Mouse (Mus musculus) c-Kit-positive CD71-positive TER-119-negative erythroid progenitor cells, embryonic 14.5 days (primary cell): ENCODE data around the gene Chd1.
"Not testable (repeated sequence)": the region's sequence is repeated elsewhere in the genome, so short reads cannot be mapped to it uniquely, and the experiment has no call there.

Source experiments
- DNase-seq: peaks from one replicate; pipeline ENCODE4 v3.0.0-alpha.2; 2013; ENCODE audit warnings: low read depth

Chd1 gene

DNA sequence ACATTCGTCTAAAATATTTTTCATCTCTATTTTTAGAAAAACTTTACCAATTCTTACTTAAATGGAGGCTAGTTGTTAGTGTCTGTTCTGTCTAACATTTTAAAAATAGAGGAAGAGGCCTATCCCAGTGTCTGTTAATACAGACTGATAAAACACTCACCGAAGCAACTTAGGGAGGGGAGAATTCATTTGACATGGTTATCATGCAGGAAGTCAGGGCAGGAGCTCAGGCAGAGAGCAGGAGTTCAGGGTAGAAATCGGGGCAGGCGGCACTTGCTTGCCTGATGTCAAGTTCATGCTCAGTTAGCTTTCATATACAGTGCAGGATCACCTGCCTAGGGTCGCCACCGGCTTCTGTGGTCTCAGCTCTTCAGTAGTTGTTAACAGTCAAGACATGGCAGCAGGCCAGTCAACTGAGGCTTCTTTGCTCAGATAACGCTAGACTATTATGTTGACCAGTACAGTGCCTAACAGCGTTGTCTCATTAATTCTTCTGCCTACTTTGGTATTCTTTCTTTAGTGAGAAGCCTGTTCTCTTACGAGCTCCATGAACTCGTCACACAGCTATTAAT is 32.7 kb downstream of the Chd1 start:
- no peak for DNase-seq

DNA sequence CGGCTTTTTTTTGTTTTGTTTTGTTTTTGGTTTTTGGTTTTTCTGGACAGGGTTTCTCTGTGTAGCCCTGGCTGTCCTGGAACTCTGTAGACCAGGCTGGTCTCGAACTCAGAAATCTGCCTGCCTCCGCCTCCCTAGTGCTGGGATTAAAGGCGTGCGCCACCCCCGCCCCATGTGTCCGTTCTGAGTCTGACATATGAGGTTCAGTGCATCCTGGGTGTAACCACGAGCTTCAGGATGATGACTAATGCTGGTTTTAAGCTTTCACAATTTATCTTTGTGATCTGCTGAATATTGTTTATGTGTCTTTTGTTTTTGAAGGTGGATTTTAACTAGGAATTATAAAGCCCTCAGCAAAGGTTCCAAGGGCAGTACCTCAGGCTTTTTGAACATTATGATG is 37.1 kb downstream of the Chd1 start:
- DNase-seq: no peak

DNA sequence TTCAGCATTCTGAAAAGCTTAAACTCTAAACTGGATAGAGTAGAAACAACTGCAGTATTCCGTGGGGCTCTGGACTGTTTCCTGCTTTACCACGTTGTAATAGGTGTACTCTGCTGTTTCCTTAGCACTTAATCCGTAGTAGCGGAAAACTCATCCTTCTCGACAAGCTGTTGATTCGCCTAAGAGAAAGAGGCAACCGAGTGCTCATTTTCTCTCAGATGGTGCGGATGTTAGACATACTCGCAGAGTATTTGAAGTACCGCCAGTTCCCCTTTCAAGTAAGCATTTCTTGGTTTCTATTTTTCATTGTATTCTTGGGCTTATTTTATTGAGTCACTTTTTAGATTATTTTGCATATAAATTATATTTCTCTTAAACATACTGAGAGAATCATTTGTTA is 38.2 kb downstream of the Chd1 start:
- DNase-seq: no peak

DNA sequence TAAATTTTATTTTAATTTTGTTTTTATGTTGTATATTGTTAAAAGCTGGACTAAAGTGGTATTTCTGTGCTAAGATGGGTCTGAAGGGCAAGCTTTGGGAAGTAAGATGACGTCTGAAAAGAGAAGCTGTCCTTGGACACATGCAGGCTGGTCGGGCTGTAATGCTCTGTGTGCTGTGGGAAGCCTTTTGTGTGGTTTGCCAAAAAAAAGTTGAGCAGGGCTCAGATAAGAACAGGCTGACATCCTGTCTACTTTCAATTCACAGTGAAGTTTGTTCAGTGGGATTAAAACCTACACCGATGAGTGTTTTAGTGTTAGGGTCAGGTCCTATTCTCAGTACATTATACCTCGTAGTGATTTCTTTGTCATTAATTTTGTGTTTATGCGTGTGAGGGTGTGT is 38.6 kb downstream of the Chd1 start:
- DNase-seq: no peak

DNA sequence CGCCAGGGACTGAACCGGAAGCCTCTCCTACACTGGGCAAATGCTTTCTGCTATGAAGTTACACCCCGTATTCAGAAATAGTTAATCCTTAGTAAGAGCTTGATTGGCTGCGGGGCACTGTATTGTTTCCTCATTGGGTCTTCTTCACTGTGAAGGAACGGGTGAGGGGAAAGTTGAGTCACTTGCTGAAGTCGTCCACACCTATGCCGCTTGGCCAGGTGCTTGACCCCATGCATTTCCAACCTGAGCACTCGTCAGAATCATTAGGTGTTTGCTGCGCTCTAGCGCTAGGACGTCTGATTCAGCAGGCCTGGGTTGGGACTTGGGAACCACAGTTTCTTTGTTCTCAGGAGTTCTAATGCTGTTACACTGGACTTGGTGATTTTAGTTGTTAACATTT is 41.9 kb downstream of the Chd1 start:
- DNase-seq: no peak

DNA sequence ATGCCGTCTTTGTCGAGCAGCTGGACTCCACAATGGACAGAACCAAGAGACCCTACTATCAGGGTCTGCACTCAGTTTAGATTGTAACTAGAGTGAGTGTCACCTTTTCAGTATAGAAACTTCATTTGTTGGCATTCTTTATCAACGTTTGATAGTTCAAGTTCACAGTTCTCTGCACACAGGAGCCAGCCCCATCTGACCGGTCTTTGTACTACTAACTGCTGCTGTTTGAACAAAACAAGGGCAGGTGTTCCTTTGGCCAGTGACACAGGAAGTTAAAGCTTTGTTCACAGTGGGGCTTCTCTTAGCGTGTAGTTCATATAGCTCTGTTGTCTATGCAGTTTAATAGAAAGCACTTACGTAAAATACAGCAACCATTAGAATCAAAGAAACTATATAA is 43.3 kb downstream of the Chd1 start:
- DNase-seq: no peak

DNA sequence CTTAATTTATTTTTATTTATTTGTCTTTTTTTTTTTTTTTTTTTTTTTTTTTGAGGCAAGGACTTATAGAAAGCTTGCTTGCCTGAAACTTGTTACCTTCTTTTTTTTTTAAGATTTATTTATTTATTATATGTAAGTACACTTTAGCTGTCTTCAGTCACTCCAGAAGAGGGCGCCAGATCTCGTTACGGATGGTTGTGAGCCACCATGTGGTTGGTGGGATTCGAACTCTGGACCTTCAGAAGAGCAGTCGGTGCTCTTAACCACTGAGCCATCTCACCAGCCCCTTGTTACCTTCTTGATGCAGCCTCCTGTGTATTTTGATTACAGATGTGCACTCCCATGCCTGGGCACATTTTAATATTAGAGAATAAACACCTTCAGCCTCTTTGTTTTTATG is 46.5 kb downstream of the Chd1 start:
- not testable (repeated sequence) for DNase-seq

DNA sequence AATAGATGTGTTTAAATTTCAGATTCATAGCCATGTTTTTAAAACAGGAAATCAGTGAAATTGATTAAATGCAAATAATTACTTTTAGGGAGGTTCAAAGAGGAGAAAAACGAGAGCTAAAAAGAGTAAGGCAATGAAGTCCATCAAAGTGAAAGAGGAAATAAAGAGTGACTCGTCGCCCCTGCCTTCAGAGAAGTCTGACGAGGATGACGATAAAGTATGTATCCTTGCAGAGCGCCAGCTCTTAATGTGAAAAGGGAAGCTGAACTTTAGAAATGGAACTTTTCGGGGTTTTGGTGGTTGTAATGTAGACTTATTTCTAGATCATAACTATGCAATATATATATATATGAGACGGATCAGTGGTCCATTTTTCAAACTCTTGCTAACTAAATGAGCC is 56.4 kb downstream of the Chd1 start:
- no peak for DNase-seq

DNA sequence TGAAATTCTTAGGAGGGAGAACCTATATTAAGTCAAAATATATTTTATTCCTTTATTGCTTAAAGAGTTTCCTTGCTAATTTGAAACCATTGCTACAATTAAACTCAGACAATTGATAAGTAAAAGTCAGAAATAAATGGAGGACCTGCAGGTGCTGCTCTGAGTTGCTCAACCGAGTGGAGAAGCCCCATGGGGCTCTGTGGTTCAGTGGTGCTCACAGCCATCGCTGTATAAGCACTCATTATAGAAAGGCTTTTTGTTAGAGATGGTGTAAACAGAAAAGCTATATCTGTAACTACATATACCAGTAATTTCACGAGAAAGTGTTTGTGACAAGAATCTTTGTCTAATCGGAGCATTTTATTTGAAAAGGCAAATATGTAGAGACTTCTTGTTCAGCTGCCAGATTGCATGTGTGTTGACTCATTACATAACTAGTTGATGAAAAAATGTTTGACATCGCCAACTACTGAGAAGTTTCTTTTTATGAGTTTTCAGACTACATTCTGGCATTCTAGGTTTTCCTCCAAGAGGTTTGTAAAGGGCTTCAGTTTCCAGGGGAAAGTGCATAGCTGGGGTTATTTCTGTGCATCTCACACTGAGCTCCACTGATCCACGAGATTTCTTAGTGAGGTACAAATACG is 64.4 kb downstream of the Chd1 start:
- DNase-seq: no peak

DNA sequence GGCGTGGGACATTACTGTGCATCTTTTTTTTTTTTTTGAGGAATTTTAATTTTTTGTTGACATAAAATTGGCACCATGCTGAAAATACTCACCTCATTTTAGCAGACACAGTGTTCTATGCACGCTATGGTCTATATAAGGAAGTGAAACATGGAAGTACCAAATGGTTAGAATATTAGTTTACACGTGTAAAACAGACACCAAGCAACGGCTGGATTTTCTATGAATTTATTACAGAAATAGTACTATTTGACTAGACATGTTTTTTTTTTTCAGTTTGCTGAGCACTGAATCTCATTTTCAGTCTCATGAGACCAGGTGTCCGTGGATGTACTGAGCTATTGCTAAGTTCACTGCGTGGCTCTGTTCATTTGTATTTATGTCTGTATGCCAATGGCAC is 69.2 kb downstream of the Chd1 start:
- no peak for DNase-seq

DNA sequence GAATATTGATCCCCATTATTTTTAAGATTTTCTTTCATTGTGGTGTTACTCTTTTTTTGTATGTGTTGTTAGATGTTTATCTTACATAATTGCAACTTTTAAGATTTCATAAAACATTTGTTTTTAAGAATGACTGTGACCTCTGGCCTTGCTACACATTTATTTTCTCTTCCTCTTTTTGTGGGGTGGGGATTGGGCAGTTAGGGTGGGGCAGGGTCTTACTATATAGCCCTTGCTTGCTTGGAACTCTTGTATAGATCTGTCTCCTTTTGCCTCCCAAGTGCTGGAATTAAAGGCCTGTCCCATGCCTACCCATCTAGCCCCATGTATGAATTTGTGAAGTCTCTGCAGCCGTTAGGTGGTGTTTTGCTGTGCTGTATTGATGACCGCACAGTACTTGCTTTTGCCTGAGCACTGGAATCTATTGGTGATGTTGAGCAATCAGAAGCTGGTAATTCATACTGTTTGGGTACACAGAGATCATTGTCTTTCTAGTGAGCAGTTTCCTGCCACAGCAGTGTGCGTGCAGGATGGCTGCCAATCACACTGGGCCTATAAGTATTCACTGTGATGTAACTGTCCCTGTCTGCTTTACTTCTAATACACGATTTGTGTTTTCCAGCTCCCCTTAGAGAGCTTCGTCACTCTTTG is 69.9 kb downstream of the Chd1 start:
- DNase-seq: no peak

DNA sequence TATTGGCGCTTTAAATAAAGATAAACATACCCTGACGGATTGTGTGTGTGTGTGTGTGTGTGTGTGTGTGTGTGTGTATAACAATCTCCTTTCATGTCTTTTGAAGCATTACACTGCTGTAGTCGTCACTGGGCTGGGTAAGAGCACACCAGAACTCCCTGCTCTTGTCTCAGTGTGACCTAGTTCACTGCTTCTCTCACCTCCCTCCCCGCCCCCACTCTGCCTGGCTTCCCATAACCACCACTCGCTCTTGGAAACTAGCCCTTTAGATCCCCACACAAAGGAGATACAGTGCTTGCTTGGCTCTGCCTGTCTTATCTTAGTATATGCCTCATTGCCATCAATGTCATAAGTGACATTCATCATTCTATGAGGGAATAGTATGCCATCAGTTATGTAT is 71.6 kb downstream of the Chd1 start:
- no peak for DNase-seq

DNA sequence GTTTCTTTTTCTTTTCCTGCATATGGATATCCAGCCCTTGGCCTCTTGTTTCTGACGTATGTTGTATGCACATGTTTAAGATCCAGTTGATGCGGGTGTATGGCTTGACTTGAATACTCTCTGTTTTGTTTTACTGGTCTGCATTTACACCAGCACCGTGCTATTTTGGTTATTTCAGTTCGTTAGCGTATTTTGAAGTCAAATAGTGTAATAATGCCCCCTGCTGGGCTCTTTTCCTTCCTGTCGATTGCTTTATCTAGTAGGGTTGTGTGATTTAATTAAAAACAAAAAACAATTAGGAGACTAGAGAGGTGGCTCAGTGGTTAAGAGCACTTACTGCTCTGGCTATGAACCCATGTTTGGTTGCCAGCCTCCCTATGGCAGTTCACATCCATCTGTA is 73.2 kb downstream of the Chd1 start:
- peak; percentile 10 for DNase-seq

DNA sequence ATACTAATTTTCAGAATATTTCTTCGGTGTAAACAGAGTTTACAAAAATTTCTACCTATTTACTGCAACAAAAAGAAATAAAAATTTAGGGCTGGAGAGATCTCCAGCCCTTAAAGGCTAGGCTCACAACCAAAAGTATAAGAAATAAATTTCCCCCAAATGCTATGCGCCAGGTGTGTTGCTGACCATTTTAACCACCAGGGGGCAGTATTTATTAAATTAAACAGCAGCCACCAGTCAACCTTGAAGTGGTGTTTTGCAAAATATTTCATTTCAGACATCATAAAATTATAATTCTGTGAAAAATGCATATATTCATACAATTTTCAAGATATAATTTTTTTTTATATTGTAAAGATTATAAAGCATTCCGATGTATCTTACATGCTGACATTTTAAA is 82.3 kb downstream of the Chd1 start:
- peak; percentile 22 for DNase-seq

DNA sequence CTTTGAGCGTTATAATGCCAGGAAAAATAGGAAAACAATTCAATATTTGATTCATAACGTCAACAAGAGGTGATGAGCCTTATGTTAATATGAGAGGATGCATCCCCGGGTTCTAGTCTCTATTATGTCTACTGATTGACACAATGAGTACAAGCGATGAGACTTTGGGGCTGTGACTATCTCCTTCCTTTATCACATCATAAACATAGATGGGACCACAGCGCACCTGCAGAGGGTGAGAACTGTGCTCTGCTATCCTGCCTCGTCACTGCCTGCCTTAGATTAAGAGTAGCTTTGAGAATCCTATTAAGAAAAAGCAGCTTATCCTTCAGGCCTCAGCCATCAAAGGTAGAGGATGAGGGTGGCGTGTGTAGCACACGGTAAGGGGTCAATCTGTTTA is 85.9 kb downstream of the Chd1 start:
- DNase-seq: no peak

DNA sequence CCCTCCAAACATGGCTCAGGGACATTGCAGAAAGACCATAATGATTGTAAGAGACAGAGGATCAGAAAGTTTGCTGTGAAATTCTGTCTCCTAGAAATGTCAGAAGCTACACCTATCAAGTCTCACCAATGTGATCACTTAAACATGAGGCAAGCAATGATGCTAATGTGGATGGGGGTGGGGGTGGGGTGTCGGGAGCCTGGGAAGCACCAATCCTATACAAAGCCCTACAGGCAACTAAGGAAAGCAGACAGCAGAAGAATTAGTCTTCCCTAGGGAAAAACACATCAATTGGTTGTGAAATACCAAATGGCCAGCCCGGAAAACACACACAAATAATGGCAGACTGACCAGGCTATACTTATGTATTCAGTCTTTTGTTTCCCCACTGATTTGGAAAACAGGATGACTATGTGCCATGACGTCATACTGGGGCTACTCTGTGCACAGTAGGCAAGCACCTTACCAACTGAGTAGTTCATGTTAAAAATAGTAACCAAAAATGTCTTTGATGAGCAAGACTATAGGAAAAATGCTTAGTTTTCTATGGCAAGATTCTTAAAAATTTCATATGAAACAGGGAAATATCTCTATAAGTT is 94.5 kb downstream of the Chd1 start:
- no peak for DNase-seq

DNA sequence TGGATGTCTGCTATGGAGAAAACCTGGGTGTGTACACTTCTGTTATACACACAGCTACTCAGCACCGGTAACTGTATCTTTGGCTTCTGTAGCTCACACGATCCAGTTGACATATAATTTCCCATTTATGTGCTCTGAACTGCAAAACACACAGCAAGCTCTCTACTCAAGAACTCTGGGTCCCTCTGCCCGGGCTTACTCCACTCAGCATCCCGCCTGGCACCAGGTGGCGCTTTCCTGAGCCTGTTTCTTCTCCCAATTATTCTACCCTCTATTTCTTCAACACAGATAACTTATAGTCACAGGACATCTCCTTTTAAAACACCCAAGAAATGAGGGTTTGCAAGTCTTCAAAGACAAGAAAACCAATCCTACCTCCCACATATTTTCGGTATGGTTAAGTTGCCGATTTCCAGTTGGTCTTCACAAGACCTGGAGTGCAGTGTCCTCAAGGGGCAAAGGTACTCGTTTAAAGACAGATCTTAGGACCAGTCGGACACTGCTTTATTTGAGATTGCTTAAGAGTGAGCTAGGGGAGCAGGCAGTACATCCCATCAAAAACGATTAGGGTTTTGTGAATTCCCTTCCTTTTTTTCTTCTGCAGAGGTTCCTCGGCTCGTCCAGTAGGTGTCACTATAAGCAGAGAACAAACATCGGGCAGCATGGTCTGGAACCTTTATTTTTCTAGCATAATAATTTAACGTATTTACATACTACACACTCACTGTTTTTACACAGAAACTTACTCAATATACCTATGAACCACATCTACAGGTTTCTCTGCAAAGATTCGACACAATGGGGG is 99.4 kb downstream of the Chd1 start:
- no peak for DNase-seq

DNA sequence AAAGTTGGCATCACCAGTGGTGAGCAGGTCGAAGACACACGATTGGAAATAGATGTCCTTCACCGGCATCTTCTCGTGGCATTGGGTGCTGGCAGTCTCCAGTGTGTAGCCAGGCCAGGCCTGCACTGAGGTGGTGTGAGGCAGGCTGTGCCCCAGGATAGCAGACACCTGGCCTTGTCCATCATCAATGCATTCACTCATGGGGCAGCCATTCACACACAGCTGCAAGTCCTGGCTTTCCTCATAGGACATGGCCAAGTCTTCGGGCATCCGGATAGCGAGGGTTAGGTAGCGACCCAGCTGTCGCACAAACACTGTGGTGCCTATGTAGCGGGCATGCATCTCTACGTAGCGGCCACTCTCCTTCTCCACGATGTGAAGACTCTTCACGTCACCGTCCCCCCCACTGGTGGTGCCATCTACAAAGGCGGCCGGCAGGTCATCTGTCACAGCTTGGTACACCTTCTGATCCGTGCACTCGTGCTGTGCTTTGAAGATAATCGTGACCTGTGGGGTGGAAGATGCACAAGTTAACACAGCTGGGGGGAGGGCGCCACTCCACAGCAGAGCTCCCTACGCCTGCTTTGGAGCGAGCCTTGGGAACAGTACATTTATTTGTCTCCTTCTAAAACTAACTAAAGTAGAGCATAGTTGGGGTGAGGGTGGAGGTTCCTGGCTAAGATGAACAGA is 102.7 kb downstream of the Chd1 start:
- DNase-seq: no peak

DNA sequence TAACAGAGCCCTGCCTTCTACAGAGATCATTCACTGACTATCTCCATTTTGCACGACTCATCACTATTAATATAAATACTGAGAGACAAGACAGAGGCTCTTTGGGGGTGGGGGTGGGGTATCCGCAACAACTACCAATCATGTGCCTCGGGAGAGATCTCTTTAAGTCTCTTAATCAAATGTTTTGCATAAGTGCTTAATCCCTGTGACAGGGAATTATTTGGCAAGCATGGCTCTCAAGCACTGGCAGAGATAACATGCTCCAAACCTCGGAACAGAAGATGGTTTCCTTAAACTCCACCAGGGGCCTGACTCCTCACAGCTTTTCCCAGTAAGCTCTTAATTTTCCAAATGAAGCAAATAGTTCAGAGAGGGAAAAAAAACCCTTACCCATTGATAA is 103.2 kb downstream of the Chd1 start:
- no peak for DNase-seq

DNA sequence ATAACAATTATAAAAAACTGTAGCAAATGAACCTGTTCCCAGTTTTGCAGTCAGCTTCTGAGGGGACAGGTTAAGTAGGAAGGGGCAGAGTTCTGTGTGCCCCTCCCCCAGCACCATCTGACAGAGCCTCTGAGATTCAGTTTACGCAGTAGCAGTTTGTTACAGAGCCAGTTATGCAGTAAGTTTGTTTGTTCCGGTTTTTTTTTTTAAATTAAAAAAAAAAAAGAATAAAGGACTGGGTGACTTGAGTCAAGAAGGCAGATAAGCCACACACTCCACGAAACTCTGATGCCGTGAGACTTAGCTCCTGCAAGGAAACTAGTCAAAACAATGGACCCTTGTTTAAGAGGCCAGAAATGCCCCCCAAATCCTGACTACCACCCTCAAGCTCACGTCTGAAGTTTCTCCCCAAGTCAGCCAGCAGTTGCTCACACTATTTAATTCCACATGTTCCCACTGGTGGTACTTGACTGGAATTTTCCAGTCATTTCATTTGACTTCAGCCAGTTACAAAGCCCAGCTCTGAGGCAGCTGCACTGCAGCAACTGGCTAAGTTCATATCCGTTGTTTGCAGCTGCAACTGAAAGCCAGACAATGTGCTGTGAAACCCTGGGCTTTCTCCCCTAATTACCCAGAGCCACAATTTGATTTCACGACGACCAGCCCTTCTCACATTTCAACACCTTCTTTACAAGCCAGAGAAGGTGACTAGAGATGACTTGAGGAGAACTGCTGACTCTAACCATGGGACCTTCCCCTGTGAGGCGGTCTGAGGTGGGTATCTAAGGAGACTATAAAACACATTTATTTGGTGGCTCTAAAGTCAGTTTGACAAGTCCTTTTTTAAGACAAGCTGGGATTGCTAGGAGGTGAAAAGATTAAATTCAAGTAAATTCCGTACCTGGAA is 104.0 kb downstream of the Chd1 start:
- DNase-seq: no peak

DNA sequence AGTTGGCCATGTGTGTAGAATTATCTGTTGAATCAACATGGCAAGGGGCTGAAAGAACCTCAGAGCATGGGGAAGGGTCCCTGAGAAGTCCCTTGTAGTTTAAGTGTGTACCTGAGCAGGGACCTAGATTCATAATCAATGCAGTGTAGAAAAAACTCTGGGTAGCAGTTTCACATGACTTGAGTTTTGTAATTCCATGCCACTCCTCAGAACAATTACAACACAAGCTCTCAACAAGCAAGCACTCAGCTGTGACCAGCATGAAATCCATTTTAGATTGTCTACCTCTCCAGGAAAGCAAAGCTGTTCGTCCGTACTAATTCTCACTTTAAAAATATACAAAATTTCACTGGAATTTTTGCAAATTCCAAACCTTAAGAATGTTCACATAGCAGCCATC is 105.2 kb downstream of the Chd1 start:
- DNase-seq: no peak
